Mouse (Mus musculus): ENCODE results near the gene Slc31a2.
A peak's percentile ranks its signal among the peaks of the same experiment; 100 is the strongest.

Gene Slc31a2

DNA sequence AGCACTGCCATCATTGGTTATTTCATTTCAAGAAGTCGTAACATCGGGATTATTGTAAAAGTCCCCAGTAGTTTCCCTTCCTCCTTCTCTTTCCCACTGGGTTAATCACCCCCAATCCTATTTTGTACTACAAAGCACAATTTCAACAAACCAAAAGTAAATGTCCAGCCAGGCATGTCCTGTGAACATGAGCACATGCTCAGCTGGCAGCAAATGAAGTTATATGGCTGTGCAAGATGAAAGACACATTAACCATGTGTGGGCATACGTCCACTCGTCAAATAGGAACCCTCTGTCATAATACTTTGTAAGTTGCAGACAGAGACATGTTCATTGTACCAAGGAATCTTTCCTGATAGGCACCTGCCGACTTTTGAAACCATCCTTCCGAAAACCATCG lies 20.6 kb downstream of the Slc31a2 start:
- no peak for DNase-seq

DNA sequence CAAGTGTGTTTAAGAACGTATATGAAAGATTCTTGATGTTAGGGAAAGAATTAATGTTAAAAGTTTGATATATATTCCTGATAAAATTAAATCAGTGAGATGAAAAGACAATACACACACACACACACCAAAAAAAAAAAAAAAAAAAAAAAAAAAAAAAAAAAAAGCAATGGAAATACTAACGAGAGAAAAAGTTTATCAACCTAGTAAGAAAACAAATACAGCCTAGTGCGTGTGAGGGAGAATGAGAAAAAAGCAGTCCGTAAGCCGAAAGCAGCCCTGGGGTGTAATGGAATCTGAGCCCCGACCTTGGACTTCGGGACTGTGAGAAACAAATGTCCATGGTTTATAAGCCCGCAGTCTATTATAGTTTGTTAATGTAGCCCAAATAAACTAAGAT lies 23.2 kb downstream of the Slc31a2 start:
- no peak for DNase-seq

DNA sequence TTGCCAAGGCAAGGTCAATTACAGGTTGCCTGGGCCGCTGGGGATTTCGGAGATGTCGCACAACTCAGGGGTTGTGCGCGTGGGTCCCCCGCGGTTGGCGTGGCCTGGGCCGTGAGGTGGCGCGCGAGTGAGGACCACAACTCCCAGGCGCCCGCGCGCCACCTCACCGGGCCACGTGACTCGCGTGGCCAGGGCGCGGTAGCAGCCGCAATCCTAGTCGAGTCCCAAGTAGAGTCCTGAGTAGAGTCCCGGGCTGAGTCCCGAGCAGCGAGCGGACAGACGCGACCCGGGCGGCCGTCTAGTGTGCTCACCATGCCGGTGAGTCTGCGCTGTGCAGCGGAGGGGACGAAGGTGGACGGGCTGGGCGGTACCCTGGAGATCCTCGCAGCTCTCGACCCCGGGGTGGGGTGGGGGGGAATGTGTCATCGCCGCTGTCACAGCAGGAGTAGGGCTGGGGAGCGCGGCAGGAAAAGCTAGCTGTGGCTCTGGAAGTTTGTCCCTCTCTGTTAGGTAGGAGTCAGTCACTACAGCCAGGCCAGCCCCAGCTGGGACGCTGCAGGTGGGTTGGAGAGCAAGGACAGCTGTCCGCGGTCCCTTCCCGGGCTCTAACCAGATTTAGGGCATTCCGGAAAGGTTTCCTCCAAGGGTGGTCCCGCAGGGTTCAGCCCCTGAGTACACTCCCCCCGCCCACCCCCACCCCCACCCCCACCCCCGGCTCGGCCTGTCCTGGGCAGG lies 24.1 kb downstream of the Slc31a2 start:
- peak; percentile 78 for DNase-seq

DNA sequence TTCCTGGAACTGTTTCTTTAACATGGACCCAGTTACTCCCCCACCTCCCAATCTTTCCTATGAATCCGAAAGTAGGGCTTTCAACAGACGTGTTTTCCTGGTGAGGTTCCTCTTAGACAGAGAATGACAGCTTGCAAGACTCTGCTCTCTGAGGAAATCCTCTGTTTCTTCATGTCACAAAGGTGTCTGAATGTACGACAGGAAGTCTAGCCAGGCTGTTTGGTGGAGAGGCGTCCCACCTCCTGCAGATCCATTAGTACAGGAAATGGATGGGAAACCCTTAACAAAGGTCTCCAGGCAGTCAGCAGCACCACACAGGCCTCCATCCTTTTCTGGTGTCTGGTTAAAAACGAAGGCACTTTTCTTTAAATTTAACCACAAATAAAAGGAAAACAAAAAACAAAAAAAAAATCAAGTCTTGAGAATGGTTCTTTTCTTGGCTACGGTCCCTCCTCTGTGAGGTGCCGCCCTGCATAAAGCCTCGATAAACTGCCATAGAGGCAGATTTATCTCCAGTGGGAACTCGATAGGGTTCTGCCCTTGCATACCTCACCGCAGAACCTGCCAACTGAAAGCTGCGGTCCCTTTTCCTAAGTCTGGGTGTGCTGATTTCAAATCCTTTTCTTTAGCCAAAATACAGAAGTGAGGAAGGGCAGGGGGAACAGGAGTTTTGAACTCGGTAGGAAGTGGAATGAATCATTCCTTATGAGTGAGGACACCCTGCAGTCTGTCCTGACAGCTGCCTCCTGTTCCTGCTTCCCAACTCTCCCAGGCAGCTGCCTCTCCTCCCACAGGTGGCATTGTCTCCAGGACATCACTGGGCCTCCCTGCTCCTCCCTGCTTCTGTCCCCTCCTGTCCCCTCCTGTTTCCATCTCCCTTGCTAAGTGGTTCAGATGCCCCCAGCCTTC lies 24.9 kb downstream of the Slc31a2 start:
- no peak for DNase-seq

DNA sequence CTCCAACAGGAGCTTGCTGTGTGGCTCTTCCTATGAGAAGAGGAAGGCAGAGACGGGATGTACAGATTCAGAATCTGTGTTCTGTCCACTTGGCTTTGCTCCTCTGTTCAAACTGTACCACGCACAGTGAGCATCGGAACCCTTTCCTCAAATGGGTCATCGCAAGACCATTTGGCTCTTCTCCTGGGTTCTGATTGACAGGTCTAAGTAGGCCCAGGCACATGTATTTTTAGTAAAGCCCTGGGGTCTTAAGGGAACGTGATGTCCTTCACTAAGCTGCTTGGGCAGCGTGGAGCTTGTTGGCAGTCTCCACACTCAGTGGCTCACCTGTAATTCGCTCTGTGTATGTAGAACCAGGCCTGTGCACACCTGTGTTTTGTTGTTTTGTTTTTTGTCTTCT lies 26.9 kb downstream of the Slc31a2 start:
- DNase-seq, result no peak

DNA sequence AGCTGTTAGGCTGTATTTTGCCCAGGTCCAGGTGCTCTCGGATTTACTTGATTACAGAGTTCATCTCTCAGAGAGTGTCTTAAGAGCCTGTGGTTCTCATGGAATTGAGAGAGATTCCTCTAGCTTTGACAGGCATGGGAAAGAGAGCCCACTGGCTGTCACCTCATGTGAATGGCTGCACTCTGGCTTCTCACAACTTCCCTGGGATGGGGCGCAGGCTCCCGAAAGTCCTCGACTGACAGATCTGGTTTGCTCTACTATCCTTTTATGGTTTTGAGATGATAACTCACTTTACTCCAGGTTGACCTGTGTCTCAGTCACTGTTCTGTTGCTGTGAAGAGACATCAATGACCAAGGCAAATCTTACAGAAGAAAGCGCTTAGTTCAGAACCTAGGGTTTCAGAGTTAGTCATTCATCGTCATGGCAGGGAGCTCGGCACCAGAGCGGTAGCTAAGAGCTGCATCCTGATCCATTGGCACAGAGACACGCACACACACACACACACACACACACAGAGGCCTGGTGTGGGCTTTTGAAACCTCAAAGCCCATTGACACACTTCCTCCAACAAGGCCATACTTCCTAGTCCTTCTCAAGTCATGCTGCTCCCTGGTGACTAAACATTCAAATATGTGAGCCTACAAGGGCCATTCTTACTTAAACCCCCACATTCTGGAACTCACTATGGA lies 28.6 kb downstream of the Slc31a2 start:
- no peak for DNase-seq

DNA sequence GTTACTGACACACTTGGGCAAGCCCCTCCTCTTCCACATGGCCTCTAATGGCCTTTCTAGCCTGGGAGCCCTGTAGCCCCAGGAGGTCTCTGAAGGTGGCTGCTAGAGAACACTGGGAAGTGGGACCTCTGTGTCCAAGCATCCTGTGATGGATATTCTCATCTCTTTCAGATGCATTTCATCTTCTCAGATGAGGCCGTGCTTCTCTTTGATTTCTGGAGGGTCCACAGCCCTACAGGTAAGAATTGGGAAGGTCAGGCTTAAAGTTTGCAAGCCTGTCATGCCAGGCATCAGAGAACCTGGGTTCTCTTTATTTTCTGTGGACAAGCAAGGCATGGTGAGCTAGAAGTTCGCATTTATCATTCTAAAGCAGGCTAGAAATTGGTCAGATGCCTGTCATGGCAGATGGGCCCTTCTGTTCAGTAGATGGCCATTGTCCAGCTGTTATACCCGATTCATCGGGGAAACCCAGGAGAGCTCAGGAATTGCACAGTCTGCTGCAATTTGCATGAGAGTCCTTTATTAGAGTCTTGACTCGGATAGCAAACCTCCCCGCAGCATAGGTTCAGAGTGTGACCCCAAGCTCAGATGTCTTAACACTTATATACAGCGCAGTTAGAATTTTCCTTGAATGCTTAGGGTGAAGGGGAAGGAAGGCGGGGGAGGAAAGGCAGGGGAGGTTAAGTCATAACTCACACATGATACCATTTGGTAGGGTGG lies 30.3 kb downstream of the Slc31a2 start:
- DNase-seq, result no peak

DNA sequence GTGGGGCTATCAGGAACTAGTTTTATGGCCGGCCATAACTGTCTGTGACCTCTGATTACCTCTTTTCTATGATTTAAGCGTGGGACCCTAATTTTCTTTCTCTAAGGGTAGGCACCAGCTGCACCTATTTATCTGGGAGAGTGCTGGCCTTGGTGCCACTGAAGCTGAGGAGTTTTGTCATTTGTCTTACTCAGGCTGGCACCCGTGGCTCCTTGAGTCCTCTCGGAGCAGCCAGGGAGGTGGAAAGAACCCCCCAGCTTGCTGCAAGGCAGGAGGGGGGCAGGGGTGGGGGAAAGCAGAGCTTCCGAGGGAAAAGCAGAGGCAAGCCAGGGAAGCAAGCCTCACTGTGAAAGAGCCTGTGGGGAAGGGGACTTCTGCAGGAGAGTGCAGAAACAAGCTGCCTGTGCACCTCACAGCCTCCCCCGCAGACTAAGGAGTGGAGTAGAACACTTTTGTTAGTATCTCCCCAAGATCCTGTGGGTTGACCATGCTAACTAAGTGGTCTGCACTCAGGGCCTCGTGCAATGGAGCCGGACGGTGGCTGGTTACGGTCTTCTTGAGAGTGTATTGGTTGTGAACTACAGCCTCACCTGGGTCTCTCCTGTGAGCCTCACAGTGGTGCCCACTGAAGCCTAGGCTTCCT lies 31.0 kb downstream of the Slc31a2 start:
- DNase-seq, result peak; percentile 35

DNA sequence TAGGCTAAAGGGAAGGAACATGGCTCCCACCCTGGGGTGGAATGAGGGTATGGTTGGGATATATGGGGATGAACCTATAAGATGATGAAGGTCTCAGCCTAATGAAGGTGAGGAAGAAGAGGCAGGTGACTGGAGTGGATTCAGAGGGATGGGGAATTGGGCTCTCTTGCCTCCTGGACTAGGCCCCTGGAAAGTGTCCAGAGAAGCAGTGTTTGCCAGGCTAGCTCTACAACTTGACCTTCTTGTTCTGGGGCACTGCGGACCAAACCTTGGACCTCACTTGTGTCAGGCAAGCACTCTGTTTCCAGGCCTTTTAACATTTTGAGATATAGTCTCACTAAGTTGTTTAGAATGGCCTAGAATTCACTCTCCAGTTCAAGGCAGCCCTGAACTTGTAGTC lies 32.4 kb downstream of the Slc31a2 start:
- DNase-seq, result no peak

DNA sequence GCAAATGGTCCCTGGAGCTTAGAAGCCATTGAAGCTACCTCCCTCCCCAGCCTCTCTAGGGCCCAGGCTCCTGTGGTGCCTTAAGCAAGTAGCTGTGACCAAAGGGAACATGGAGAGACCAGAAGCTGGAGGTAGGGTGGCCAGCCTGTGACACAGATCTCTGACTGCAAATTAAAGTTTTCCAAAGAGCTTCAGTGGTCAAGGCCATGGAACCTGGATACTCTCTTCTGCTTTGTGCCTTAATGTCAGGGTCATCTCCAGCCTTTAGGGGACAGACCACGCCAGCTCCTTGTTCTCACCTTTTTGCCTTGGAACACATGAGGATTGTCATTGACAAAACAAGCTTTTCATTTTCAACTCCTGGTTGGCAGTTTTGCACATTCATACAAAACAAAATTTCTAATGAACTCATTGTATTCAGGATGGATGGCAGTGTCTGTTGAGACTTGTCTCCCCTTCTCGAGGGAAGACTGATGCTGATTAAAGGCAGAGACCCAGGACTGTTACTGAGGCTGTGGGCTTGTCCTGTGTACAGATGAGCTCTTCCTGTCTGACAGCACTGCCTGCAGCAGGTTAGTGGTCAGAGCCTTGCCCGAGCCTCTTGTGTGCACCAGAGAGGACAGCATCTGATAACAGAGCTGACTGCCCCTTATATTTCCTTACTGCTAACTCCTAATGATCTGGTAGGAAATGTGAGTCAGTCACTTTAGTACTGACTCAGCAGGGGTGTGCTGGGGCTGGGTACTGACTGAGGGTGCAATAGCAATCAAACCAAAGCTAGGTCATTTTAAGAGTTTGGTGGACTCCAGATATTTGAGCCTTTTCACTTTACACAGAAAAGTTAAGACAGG lies 35.1 kb downstream of the Slc31a2 start:
- no peak for DNase-seq

DNA sequence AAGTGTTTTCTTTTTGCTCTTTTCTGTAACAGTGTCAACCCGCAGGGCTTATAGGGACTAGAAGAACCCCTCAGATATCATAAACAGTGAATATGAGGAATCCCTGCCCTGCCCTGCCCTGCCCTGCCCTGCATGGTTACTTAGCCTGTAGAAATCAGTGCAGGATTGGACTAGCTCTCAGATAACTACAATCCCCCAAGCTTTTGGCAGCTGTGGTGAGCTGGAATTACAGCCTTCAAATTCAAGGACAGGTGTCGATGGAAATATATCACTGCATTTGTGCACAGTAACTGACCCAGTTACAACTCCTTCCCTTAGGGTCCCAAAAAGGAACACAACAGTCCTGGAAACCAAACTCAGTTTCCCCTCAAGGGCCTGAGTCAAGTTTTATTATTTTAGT lies 37.6 kb downstream of the Slc31a2 start:
- DNase-seq, result no peak

DNA sequence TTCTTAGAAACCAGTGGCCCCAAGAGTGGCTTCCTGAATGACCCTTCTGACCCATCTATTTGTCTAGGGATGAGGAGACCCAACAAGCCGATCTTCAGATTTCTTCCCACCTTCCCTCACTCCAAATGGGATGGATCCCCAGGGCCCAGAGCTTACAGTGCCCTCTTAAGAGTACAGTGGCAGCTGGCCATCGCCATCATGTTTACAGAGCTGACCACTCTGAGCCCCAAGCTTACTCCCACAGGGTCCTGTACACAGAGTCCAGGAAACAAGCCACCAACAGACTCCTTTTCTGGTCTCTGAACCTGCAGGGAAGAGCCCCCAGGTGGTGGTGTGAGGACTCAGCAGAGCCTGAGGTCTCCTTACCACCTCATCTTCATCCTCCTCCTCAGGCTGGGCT lies 40.4 kb downstream of the Slc31a2 start:
- no peak for DNase-seq

DNA sequence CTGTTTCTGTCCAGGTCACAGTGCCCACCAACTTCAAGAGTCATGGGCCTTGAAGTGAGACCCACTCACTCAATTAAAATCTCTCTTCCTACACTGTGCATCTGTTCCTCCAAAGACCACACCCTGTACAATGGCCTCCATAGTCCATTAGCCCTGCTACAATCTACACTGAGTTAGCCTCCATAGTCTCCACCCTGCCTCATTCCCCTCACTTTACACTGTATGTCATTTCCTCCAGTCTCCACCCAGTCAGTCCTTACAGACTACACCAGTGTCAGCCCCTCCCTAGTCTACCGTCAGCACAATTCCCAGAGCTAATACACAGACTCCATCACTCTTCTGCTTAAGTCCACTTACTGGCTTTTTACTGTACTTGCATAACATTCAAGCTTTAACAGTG lies 40.9 kb downstream of the Slc31a2 start:
- DNase-seq, result no peak

DNA sequence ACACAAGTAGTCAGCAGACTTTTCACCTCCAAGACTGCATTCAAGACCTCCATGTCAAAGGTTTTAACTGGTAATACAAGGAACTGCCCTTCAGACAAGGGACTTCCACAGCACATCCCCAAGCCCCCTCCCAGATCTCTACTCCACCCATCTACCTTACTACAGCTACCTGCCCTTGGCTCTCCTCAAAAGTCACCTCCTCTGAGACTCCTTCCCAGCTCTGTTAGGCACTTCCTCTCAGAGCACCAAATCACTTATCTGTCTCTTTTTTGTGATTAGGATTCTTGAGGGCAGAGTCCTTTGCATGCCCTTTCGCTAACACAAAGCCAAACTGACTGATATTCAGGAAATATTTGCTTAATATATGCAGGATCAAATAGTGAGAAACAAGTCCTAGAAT lies 43.9 kb downstream of the Slc31a2 start:
- DNase-seq, result no peak

DNA sequence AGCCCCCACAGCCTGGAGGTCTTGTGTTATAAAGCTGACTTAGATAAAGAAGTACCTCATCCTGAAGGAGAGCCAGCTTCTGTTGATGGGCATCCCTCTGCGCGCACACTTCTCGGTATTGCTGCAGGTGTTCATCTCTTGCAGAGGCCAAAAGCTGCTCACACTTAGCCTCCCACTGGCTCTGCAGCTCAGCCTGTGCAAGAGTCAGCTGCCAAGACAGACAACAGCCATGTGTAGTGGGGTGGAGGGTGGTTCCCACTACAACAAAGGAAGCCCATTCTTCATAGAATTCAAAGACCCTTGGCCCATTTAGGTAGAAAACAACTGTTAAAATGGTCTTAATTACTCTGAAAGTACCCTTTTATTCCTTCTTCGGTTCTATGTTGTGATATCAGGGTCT lies 44.5 kb downstream of the Slc31a2 start:
- DNase-seq, result no peak

DNA sequence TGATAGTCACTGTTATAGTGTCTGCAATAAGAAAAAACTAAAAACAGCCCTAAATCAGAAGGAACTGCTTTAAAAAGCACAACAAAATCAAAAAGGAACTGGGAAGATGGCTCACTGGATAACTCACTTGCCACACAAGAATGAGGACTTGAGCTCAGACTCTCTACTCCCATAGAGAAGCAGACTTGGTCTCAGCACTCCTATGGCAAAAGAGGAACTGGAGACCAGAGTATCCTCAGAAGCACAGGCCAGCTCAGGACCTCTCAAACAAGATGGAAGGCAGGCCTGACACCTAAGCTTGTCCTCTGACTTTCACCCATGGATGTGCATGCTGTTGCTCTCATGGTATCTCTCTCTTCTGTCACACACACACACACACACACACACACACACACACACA lies 46.0 kb downstream of the Slc31a2 start:
- DNase-seq, result no peak

DNA sequence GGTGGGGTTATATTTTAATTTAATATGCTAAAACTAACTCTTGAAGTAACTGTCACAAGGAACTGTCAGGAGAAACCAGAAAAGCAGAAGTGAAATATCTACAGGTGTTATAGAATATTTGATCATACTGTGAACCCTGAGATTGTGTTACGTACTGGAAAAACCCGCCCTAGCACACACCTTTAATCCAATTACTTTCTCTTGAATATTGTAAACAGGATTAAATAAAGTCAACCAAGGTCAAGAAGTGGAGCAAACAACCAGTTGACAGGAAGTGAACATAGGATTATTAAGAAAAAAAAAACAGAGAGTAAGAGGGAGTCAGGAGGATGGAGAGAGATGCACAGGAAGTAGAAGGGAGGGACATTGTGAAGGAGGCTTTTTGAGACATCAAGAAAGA lies 50.5 kb downstream of the Slc31a2 start:
- DNase-seq, result no peak

DNA sequence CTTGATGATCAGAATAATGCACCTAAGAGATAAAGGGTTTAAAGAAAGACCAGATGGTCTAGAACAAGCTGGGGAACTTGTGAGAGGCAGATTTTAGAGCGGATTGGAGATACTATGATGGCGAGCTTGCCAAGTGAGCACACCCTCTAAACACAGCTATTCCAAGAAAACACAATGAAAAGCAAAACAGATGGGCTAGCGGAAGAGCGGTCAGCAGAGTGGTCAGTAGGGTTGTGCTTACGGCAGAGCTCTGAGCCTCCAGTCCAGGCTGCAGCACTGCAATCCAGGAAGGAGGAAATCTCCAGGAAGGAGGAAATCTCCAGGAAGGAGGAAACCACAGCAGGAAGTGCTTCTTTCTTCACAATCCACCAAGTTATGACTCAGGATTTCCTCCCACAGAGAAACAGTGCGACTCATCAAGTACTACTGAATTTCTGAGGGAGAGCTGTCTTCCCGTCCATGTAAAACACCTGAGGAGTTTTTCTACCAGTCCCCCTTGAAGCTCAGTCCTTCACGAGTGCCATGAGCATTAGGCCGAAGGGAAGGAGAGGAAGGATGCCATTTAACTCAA lies 51.4 kb downstream of the Slc31a2 start:
- no peak for DNase-seq

DNA sequence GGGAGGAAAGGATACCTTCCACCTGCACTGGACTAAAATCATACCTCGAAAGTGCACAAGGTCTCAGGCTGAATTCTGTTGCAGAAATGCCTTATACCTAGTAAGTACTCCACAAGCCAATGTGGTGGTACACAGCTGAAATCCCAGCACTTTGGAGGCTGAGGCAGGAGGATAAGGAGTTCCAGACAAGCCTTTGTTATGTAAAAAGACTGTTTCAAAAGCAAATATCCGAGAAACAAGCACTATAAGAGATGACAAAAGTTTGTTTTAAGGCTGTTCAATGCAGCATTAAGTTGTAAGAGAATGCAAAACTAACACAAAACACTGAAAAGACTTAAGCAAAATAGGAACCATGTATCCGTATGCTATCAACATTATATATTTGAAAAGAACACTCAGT lies 52.2 kb downstream of the Slc31a2 start:
- no peak for DNase-seq

DNA sequence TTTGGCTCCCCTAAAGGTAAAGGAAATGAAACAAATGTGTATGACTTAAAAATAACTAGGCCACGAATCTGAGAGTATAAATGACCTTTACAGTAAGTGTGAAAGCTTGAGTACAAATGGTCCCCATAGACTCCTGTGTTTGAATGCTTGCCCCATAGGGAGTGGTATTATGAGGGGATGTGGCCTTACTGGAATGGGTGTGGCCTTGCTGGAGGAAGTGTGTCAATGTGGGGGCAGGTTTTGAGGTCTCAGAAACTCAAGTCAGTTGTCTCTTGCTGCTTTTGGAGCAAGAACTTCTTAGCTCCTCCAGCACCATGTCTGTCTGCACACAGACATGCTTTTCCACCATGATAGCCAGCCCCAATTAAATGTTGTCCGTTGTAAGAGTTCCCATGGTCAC lies 54.1 kb downstream of the Slc31a2 start:
- no peak for DNase-seq

DNA sequence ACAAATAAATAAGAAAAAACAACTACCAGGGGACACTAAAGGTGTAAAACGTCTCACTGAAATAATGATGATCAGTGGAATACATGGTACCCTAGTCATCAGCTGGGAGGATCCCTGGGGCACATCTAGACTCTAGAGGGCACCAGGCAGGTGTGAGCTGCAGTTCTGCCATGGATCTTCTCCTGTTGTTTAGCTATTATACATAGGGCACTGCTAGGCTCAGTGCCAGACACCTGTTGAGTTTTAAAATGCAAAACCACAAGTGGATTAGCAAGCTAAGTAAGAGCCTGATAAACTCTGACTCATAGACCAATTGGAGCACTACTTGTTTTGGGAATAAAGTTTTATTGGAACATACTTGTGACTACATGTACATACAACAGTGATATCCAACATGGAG lies 55.9 kb downstream of the Slc31a2 start:
- no peak for DNase-seq
